Mouse (Mus musculus) hindbrain, embryonic 15.5 days (tissue): ENCODE data around the gene Lrmda. TPM values are rescaled to one million over a fixed set of nuclear protein-coding genes. Genes with fewer than 3 reads are reported as not detected.
A peak's percentile ranks its signal among the peaks of the same experiment; 100 is the strongest.

Experiments used
- ATAC-seq: fragments of 200-750 bp; cut with Nextera tagmentation; 2 replicates; pipeline ENCODE4 v1.8.0; 2017; ENCODE audit warnings: low read depth, moderate number of reproducible peaks, moderate TSS enrichment; ENCODE audit not compliant: low FRiP score
- H3K27ac ChIP-seq: fragments of 300-500 bp; sonication (generic); replicated peaks from 2 replicates; pipeline ENCODE4 v1.5.1; 2015; ENCODE audit warnings: mild to moderate bottlenecking, inconsistent platforms
- H3K27me3 ChIP-seq: fragments of 300-500 bp; sonication (generic); 2 replicates; pipeline ENCODE4 v1.6.1; 2015; ENCODE audit warnings: control low read depth, inconsistent platforms
- H3K36me3 ChIP-seq: fragments of 300-500 bp; sonication (generic); 2 replicates; pipeline ENCODE4 v1.6.1; 2015; ENCODE audit warnings: control low read depth, inconsistent platforms
- H3K4me1 ChIP-seq: fragments of 300-500 bp; sonication (generic); replicated peaks from 2 replicates; pipeline ENCODE4 v1.6.1; 2015; ENCODE audit warnings: control low read depth, inconsistent platforms
- H3K4me2 ChIP-seq: fragments of 300-500 bp; sonication (generic); 2 replicates; pipeline ENCODE4 v1.6.1; 2015; ENCODE audit warnings: moderate library complexity, mild to moderate bottlenecking, inconsistent platforms
- H3K4me3 ChIP-seq: fragments of 300-500 bp; sonication (generic); 2 replicates; pipeline ENCODE4 v1.5.1; 2015; ENCODE audit warnings: mild to moderate bottlenecking, inconsistent platforms
- H3K9ac ChIP-seq: fragments of 300-500 bp; sonication (generic); 2 replicates; pipeline ENCODE4 v1.6.1; 2015; ENCODE audit warnings: inconsistent platforms
- H3K9me3 ChIP-seq: fragments of 300-500 bp; sonication (generic); 2 replicates; pipeline ENCODE4 v1.6.1; 2016; ENCODE audit warnings: control low read depth, inconsistent platforms
- WGBS: fragments of 180-500 bp; shearing (Covaris S2); methylation state at CpG from one replicate; pipeline ENCODE4 v1.1.7; 2015; 5-methylcytosine and 5-hydroxymethylcytosine counted together
- polyA plus RNA-seq: library from polyadenylated mRNA; unstranded; fragments of >200 nt; fragmentation: Nextera tagmentation; extraction: Ambion mirVana; gene quantifications from 2 replicates; pipeline ENCODE4 v1.2.1, GENCODE M21; 2015

Gene Lrmda
- polyA plus RNA-seq, 1 experiment from 2014 or later, result 0.23 TPM

GRCm38 (mm10) chr14:22154096-22154495, 134.6 kb downstream of the Lrmda start:
- H3K27me3 ChIP-seq, result peaks cover 5% of the 10 kb centered on the region; the same call in 1 of the 2 replicates
- peaks cover 14% of the 10 kb centered on the region for H3K4me1 ChIP-seq
- H3K9ac ChIP-seq, result no peak overlapping the region
- H3K27ac ChIP-seq, result no peak overlapping the region
- H3K36me3 ChIP-seq, result no peaks in the 10 kb centered on the region
- 68% methylated on average over 8 of the region's 8 CpGs for WGBS
- no peak overlapping the region for H3K4me2 ChIP-seq
- H3K9me3 ChIP-seq, result no peaks in the 10 kb centered on the region
- ATAC-seq, result no peak
- H3K4me3 ChIP-seq, result no peak overlapping the region

GRCm38 (mm10) chr14:22155034-22155433, 135.5 kb downstream of the Lrmda start:
- H3K4me3 ChIP-seq, result no peak overlapping the region
- no peak overlapping the region for H3K9ac ChIP-seq
- 18% methylated on average over 2 of the region's 2 CpGs for WGBS
- no peak for ATAC-seq
- no peak overlapping the region for H3K4me2 ChIP-seq
- peaks cover 14% of the 10 kb centered on the region for H3K4me1 ChIP-seq
- no peak overlapping the region for H3K27ac ChIP-seq
- peaks cover 5% of the 10 kb centered on the region; the same call in 1 of the 2 replicates for H3K27me3 ChIP-seq
- no peaks in the 10 kb centered on the region for H3K9me3 ChIP-seq
- no peaks in the 10 kb centered on the region for H3K36me3 ChIP-seq

- H3K9me3 ChIP-seq, result no peaks in the 10 kb centered on the region
- no peak overlapping the region for H3K4me2 ChIP-seq
- no peak overlapping the region for H3K9ac ChIP-seq
- no peaks in the 10 kb centered on the region for H3K36me3 ChIP-seq
- no peak overlapping the region for H3K27ac ChIP-seq
- H3K4me3 ChIP-seq, result no peak overlapping the region
- 28% methylated on average over 4 of the region's 4 CpGs for WGBS
- peaks cover 5% of the 10 kb centered on the region; the same call in 1 of the 2 replicates for H3K27me3 ChIP-seq
- no peak for ATAC-seq
- H3K4me1 ChIP-seq, result peaks cover 14% of the 10 kb centered on the region
These were observed 136.1 kb downstream of the Lrmda start for GRCm38 (mm10) chr14:22155512-22156026.

DNA sequence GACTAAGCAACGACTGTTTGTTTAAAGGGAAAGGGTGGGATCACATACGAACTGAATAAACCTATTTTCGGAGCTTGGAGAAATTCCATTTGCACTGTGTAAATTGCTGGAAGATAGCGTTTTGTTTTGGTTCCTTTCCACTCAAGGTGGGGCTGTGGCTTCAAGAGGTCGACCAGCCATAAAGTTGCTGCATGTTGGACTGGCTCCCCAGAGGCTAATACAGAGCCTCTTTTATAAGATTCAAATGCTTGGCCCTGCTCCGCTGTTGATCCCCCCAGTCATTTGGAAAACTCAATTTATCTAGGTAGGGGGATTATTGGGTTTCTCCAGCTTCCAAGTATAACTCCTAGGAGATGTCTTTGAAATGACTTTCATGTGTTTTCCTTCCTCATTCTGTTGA, 137.5 kb downstream of the Lrmda start:
- no peaks in the 10 kb centered on the region for H3K36me3 ChIP-seq
- no peaks in the 10 kb centered on the region for H3K9me3 ChIP-seq
- H3K27ac ChIP-seq, result no peak overlapping the region
- no peak for ATAC-seq
- H3K27me3 ChIP-seq, result peaks cover 5% of the 10 kb centered on the region; the same call in 1 of the 2 replicates
- peaks cover 11% of the 10 kb centered on the region for H3K4me1 ChIP-seq
- no peak overlapping the region for H3K4me3 ChIP-seq
- H3K9ac ChIP-seq, result no peak overlapping the region
- no peak overlapping the region for H3K4me2 ChIP-seq
- 70% methylated on average over 6 of the region's 6 CpGs for WGBS

DNA sequence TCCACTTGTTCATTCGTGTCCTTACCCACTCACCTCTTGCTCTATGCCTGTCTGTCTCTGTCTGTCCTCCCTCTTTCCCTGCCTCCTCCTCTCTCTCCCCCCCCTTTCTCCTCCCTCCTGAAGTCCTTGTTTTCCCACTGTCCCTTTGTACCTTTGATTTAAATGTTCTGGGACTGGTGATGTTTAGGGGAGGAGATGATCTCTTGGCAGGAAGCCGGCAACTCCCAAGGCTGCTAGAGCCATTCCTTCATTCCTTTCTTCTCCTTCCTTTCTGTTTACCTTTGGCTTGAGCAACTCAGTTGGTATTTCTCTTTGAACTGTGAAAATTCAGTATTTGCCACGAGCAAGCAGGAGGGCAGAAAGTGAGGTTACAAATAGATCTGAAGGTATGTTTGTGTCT, 141.9 kb downstream of the Lrmda start:
- WGBS, result 33% methylated on average over 3 of the region's 3 CpGs
- no peak for ATAC-seq
- H3K9me3 ChIP-seq, result no peaks in the 10 kb centered on the region
- no peak overlapping the region for H3K27ac ChIP-seq
- no peaks in the 10 kb centered on the region for H3K4me1 ChIP-seq
- H3K9ac ChIP-seq, result no peak overlapping the region
- no peaks in the 10 kb centered on the region for H3K36me3 ChIP-seq
- no peak overlapping the region for H3K4me2 ChIP-seq
- peaks cover 8% of the 10 kb centered on the region; the same call in 1 of the 2 replicates for H3K27me3 ChIP-seq
- no peak overlapping the region for H3K4me3 ChIP-seq

DNA sequence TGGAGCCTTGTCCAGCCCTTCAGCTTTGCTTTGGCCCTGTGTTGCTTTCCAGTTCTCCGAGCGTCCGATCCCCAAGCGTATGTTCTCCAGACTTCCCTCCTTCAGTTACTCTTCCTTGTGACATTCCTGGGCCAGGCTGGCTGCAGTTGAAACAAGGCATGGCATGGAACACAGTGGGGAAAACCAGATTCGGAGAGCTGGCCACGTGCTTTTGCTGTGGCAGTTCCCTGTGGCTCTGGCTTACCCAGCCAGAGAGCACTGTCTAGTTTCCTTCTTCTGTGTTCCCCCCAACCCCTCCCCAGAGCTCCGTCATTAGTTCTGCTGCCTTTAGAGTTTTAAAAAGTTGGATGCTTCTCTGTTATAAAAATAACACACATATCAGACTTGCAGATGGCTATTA, 147.8 kb downstream of the Lrmda start:
- no peaks in the 10 kb centered on the region for H3K36me3 ChIP-seq
- H3K9me3 ChIP-seq, result no peaks in the 10 kb centered on the region
- H3K4me2 ChIP-seq, result no peak overlapping the region
- peaks cover 20% of the 10 kb centered on the region for H3K4me1 ChIP-seq
- H3K27me3 ChIP-seq, result 0 out of 2 replicates have a peak, but pooled peaks cover 2% of the 10 kb centered on the region
- H3K4me3 ChIP-seq, result no peak overlapping the region
- WGBS, result 54% methylated on average over 7 of the region's 7 CpGs
- ATAC-seq, result no peak
- no peak overlapping the region for H3K9ac ChIP-seq
- no peak overlapping the region for H3K27ac ChIP-seq

DNA sequence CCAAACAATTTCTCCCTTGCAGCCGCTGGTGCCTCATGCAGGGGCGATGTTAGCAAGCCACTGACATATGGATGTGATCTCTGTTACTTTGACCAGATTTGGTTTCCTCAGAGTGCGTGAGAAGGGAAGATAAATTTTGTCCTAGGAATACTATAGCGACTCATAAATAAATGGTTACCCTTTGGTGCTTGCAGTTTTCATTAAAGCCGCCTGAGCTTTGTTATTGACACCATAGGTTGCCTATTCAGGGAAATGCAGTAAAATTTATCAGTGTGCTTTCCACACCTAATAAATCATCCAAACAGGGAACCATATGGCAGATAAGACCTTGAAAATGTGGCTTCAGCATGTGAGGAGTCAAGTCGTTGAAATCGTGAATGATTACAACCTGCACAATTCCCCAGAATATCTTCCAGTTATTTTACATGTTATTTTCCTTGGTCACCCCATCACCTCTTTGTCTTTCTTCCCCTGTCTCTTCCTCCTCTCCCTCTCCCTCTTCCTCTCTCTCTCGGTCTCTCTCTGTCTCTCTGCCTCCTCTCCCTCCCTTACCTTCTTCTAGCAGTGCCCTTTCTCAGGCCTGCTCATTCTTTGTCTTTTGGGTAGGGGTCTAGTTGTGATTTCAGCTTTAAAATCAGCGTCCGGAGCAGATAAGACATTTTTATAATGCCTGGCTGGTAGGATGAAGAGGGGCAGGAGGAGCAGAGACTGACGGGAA, 148.7 kb downstream of the Lrmda start:
- H3K9me3 ChIP-seq, result no peaks in the 10 kb centered on the region
- WGBS, result 30% methylated on average over 11 of the region's 11 CpGs
- H3K27me3 ChIP-seq, result no peaks in the 10 kb centered on the region
- no peak for ATAC-seq
- peaks cover 20% of the 10 kb centered on the region for H3K4me1 ChIP-seq
- no peak overlapping the region for H3K9ac ChIP-seq
- H3K4me2 ChIP-seq, result peak overlapping the region; percentile 13
- H3K36me3 ChIP-seq, result no peaks in the 10 kb centered on the region
- no peak overlapping the region for H3K4me3 ChIP-seq
- H3K27ac ChIP-seq, result peak overlapping the region; percentile 51

GRCm38 (mm10) chr14:22168795-22169568, 149.5 kb downstream of the Lrmda start:
- 23% methylated on average over 14 of the region's 14 CpGs for WGBS
- Histone ChIP-seq H3K4me1 (peaks cover 20% of the 10 kb centered on the region), H3K9me3 (no peaks in the 10 kb centered on the region), H3K27ac (peak overlapping the region; percentile 51), H3K9ac (no peak overlapping the region), H3K27me3 (no peaks in the 10 kb centered on the region), H3K36me3 (no peaks in the 10 kb centered on the region), H3K4me3 (no peak overlapping the region), H3K4me2 (peak overlapping the region; percentile 13)
- ATAC-seq, result 0 out of 2 replicates have a peak, but pooled peaks have one; percentile 48

GRCm38 (mm10) chr14:22174757-22175156, 155.2 kb downstream of the Lrmda start:
- H3K9ac ChIP-seq, result no peak overlapping the region
- no peak overlapping the region for H3K4me3 ChIP-seq
- H3K4me2 ChIP-seq, result no peak overlapping the region
- H3K36me3 ChIP-seq, result no peaks in the 10 kb centered on the region
- H3K27me3 ChIP-seq, result no peaks in the 10 kb centered on the region
- H3K4me1 ChIP-seq, result 0 out of 2 replicates have a peak, but pooled peaks cover 3% of the 10 kb centered on the region
- no peaks in the 10 kb centered on the region for H3K9me3 ChIP-seq
- H3K27ac ChIP-seq, result no peak overlapping the region
- no peak for ATAC-seq
- 59% methylated on average over 9 of the region's 9 CpGs for WGBS

- H3K9ac ChIP-seq, result no peak overlapping the region
- no peaks in the 10 kb centered on the region for H3K36me3 ChIP-seq
- no peak for ATAC-seq
- H3K27me3 ChIP-seq, result no peaks in the 10 kb centered on the region
- no peak overlapping the region for H3K4me2 ChIP-seq
- no peak overlapping the region for H3K27ac ChIP-seq
- 77% methylated on average over 2 of the region's 2 CpGs for WGBS
- H3K4me1 ChIP-seq, result 0 out of 2 replicates have a peak, but pooled peaks cover 3% of the 10 kb centered on the region
- no peak overlapping the region for H3K4me3 ChIP-seq
- no peaks in the 10 kb centered on the region for H3K9me3 ChIP-seq
These were observed 160.2 kb downstream of the Lrmda start for GRCm38 (mm10) chr14:22179761-22180160.

GRCm38 (mm10) chr14:22181508-22181907, 162.0 kb downstream of the Lrmda start:
- WGBS, result 94% methylated on average over 6 of the region's 6 CpGs
- no peak overlapping the region for H3K27ac ChIP-seq
- H3K36me3 ChIP-seq, result no peaks in the 10 kb centered on the region
- ATAC-seq, result no peak
- H3K9ac ChIP-seq, result no peak overlapping the region
- H3K4me3 ChIP-seq, result no peak overlapping the region
- no peaks in the 10 kb centered on the region for H3K4me1 ChIP-seq
- H3K9me3 ChIP-seq, result no peaks in the 10 kb centered on the region
- H3K4me2 ChIP-seq, result no peak overlapping the region
- 0 out of 2 replicates have a peak, but pooled peaks cover 3% of the 10 kb centered on the region for H3K27me3 ChIP-seq

DNA sequence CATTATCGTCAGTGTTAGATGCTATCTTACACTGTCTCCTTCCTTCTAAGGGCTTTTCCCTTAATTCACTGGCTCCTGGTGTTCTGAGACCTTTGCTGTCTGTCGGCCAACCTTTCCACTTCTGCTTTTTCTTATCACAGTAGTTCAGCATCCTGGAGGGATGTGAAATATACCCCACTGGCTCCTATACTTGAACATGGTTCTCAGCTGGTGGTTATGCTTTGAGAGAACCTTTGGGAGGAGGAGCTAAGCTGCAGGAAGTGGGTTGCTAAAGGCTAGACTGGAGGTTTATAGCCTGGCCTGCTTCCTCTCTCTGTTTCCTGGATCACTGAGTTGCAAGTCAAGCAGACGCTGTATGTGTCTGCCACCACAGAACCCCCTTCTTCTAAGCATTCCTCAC, 163.7 kb downstream of the Lrmda start:
- Histone ChIP-seq H3K27me3 (0 out of 2 replicates have a peak, but pooled peaks cover 3% of the 10 kb centered on the region), H3K4me1 (no peaks in the 10 kb centered on the region), H3K4me3 (no peak overlapping the region), H3K9ac (no peak overlapping the region), H3K4me2 (no peak overlapping the region), H3K9me3 (no peaks in the 10 kb centered on the region), H3K36me3 (no peaks in the 10 kb centered on the region), H3K27ac (no peak overlapping the region)
- ATAC-seq, result no peak
- 85% methylated on average over 3 of the region's 3 CpGs for WGBS
